8 mouse cellular contexts compared by ENCODE assay signal in the genomic region with DNA sequence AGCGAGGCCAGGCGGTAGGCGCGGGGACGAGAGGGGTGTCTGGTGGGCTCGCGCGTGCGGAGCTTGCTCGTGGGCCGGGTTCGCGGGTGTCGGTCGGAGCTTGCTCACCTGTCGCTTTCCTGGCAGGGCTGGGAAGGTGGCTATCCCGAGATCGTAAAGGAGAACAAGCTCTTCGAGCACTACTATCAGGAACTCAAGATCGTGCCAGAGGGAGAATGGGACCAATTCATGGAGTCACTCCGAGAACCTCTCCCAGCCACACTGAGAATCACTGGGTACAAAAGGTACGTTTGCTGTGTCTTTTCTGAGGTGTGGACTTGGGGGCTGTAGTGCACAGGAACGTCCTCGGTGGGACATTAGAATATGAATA. TPM values are rescaled to one million over a fixed set of nuclear protein-coding genes. Genes with fewer than 3 reads are reported as not detected.
DNase-seq lines count a peak whose midpoint lies in the region; ATAC-seq and TF ChIP-seq lines count a peak whose summit lies in the region.

No protein-coding gene starts in this region.

- no peak for ATAC-seq in liver, embryonic 14.5 days (ENCODE audit: insufficient read depth)

- intact Hi-C loops in heart, adult 2 months (cut with DNase I), result loop anchor here (2.0 to 10.0 kb wide), 4 partner anchors 55 to 1027 kb away; partner anchors contain the start of genes Fastkd3 and Mtrr

- H3K79me2 ChIP-seq in heart, adult 2 months (replicated peaks; ENCODE audit: control insufficient read depth, insufficient read depth, low read length), result peaks cover 2% of the 10 kb centered on the region; the same call in 1 of the 2 replicates
- peaks cover 48% of the 10 kb centered on the region for H3K79me2 ChIP-seq in C2C12 (ENCODE audit: control insufficient read depth, insufficient read depth)

- under 1% methylated on average over 24 of the region's 24 CpGs for WGBS in heart, adult 2 months
- under 1% methylated on average over 24 of the region's 24 CpGs for WGBS in liver, embryonic 14.5 days (ENCODE audit: insufficient replicate concordance)

- TF ChIP-seq POLR2A in heart, adult 2 months (IDR thresholded peaks at IDR 0.05; ENCODE audit: insufficient read depth, low read depth, low read length), result no peak
- no peak for TF ChIP-seq POLR2A in embryonic fibroblast, embryonic 13.5 days (IDR thresholded peaks at IDR 0.05; ENCODE audit: low read depth, low read length)

- no peaks in the 10 kb centered on the region for H3K27me3 ChIP-seq in heart, adult 2 months (ENCODE audit: control insufficient read depth, insufficient read depth, low read length)
- H3K27me3 ChIP-seq in C2C12 (ENCODE audit: control insufficient read depth, insufficient read depth, insufficient read length), result no peaks in the 10 kb centered on the region
- H3K27me3 ChIP-seq in liver, embryonic 14.5 days (ENCODE audit: control insufficient read depth, insufficient read depth, low read length), result peaks cover 4% of the 10 kb centered on the region; the same call in 1 of the 2 replicates

- H3K9ac ChIP-seq in heart, adult 2 months (ENCODE audit: low read depth, low read length), result peak overlapping the region; percentile 91
- H3K9ac ChIP-seq in liver, embryonic 14.5 days (replicated peaks), result peak overlapping the region; percentile 91

- no peak for DNase-seq in heart, adult 2 months
- no peak for DNase-seq in heart, adult 18-20 months
- DNase-seq in liver, embryonic 14.5 days (ENCODE audit: low read depth in 3 of 3, low spot score in 3 of 3), result peak in 1 of 3 experiments; percentile 4
- DNase-seq in spleen, postnatal 14 days (ENCODE audit: low spot score in 2 of 2), result no peak
- no peak for DNase-seq in frontal cortex, postnatal 14 days (ENCODE audit: low spot score in 2 of 2)
- no peak for DNase-seq in cerebellum, adult 18-20 months

- no peaks in the 10 kb centered on the region for H3K36me3 ChIP-seq in heart, adult 2 months (ENCODE audit: control insufficient read depth, insufficient read depth, low read length)
- peaks cover 43% of the 10 kb centered on the region for H3K36me3 ChIP-seq in C2C12 (ENCODE audit: control insufficient read depth, insufficient read depth)
- H3K36me3 ChIP-seq in liver, embryonic 14.5 days (replicated peaks; ENCODE audit: control insufficient read depth, insufficient read depth, low read depth), result peaks cover 23% of the 10 kb centered on the region

- peak overlapping the region; percentile 80 for H3ac ChIP-seq in C2C12 (ENCODE audit: control insufficient read depth, insufficient read length, low read depth)

- H3K27ac ChIP-seq in heart, adult 2 months, result peak overlapping the region; percentile 97
- no peak overlapping the region for H3K27ac ChIP-seq in embryonic fibroblast, embryonic 13.5 days (ENCODE audit: insufficient read depth, low read length)
- H3K27ac ChIP-seq in liver, embryonic 14.5 days, result no peak overlapping the region

- no peak for TF ChIP-seq EP300 in heart, adult 2 months (IDR thresholded peaks at IDR 0.05; ENCODE audit: insufficient read depth, low read depth, low read length)
- no peak for TF ChIP-seq EP300 in liver, embryonic 14.5 days (IDR thresholded peaks at IDR 0.05; ENCODE audit: low read depth)

- H3K4me1 ChIP-seq in heart, adult 2 months (ENCODE audit: control insufficient read depth, insufficient read depth, low read length), result no peaks in the 10 kb centered on the region; the same call in 1 of the 2 replicates
- H3K4me1 ChIP-seq in embryonic fibroblast, embryonic 13.5 days (ENCODE audit: control insufficient read depth, insufficient read depth, low read length), result 0 out of 2 replicates have a peak, but pooled peaks cover 4% of the 10 kb centered on the region
- H3K4me1 ChIP-seq in liver, embryonic 14.5 days (replicated peaks; ENCODE audit: control insufficient read depth in 2 of 2, insufficient read depth in 2 of 2, low read length in 1 of 2), result peaks cover 6 to 10% of the 10 kb centered on the region in 2 experiments

- TF ChIP-seq CTCF in heart, adult 2 months (IDR thresholded peaks at IDR 0.05), result no peak
- TF ChIP-seq CTCF in C2C12 (IDR thresholded peaks at IDR 0.05; ENCODE audit: control insufficient read depth, insufficient read depth, insufficient read length), result no peak
- no peak for TF ChIP-seq CTCF in embryonic fibroblast, embryonic 13.5 days (IDR thresholded peaks at IDR 0.05; ENCODE audit: borderline replicate concordance, insufficient read depth, low read length)
- no peak for TF ChIP-seq CTCF in liver, embryonic 14.5 days (IDR thresholded peaks at IDR 0.05; ENCODE audit: low read depth)

- no peaks in the 10 kb centered on the region for H3K9me3 ChIP-seq in liver, embryonic 14.5 days (ENCODE audit: control insufficient read depth, low read length)

- H3K4me3 ChIP-seq in heart, adult 2 months, result peak overlapping the region; percentile 92
- H3K4me3 ChIP-seq in C2C12 (ENCODE audit: insufficient read depth, poor library complexity, severe bottlenecking), result peak overlapping the region; percentile 98
- H3K4me3 ChIP-seq in embryonic fibroblast, embryonic 13.5 days (ENCODE audit: insufficient read depth, low read length), result peak overlapping the region; percentile 99
- H3K4me3 ChIP-seq in liver, embryonic 14.5 days (ENCODE audit: insufficient read depth in 1 of 2, low read depth in 2 of 2, low read length in 2 of 2), result peak overlapping the region; percentile 86 to 93

- peak overlapping the region; percentile 97 for H3K4me2 ChIP-seq in liver, embryonic 14.5 days (ENCODE audit: low read depth)

- H3K79me3 ChIP-seq in C2C12 (ENCODE audit: low read depth), result peaks cover 26% of the 10 kb centered on the region

TF ChIP-seq in C2C12, 6 proteins besides CTCF, POLR2A, EP300 and RAD21:
- TF ChIP-seq CEBPB (IDR thresholded peaks at IDR 0.05; ENCODE audit: low read depth) (no peak), MYOG (IDR thresholded peaks at IDR 0.05; ENCODE audit: control insufficient read depth, extremely low read depth, insufficient read length) (no peak), USF1 (IDR thresholded peaks at IDR 0.05; ENCODE audit: low read depth) (no peak), MYOD1 (IDR thresholded peaks at IDR 0.05; ENCODE audit: control insufficient read depth, insufficient read length, low read depth) (no peak), FOSL1 (IDR thresholded peaks at IDR 0.05; ENCODE audit: insufficient read depth, low read length, poor library complexity, severe bottlenecking) (no peak), MAX (IDR thresholded peaks at IDR 0.05) (no peak)

RNA-seq across cellular contexts. Expression of gene Srd5a1, which starts 0.9 kb away (rescaled TPM):
- total RNA-seq in heart, adult 2 months (2021), result under 1 TPM; 0.64 to 0.65 TPM
- polyA plus RNA-seq in heart, adult 2 months (2012; rRNA removed), result 1.2 and 1.3 TPM in 2 replicates
- total RNA-seq in heart, adult 18-20 months (2021), result under 1 TPM; 0.31 to 0.35 TPM
- 4.7 TPM for polyA plus RNA-seq in C2C12 (2012; fragmentation: generic; extraction: Trizol)
- 2.8 and 3.2 TPM in 2 replicates for polyA plus RNA-seq in embryonic fibroblast, embryonic 13.5 days (2011; ENCODE audit: insufficient read length, low read depth, missing spikeins)
- 1.9 and 2.0 TPM in 2 replicates for polyA plus RNA-seq in liver, embryonic 14.5 days (2012; rRNA removed)
- polyA plus RNA-seq in liver, embryonic 14.5 days (2014; fragmentation: Nextera tagmentation; extraction: Ambion mirVana), result 3.0 and 3.9 TPM in 2 replicates
